Mouse (Mus musculus) embryonic facial prominence, embryonic 11.5 days (tissue): ENCODE data around the gene Trub1. TPM values are rescaled to one million over a fixed set of nuclear protein-coding genes. Genes with fewer than 3 reads are reported as not detected.

ENCODE experiments used
- ATAC-seq: fragments of 200-750 bp; cut with Nextera tagmentation; replicated peaks from 2 replicates; pipeline ENCODE4 v1.8.0; 2017; ENCODE audit warnings: low read depth; ENCODE audit not compliant: insufficient number of reproducible peaks, low FRiP score, low TSS enrichment
- DNase-seq: peaks from one replicate; pipeline ENCODE4 v3.0.0-alpha.2; 2015; ENCODE audit warnings: low spot score
- H3K27ac ChIP-seq: fragments of 300-500 bp; sonication (generic); replicated peaks from 2 replicates; pipeline ENCODE4 v1.5.1; 2014; ENCODE audit warnings: mild to moderate bottlenecking, low read depth, low read length, control low read depth
- H3K27me3 ChIP-seq: fragments of 300-500 bp; sonication (generic); 2 replicates; pipeline ENCODE4 v1.6.1; 2014; ENCODE audit warnings: mild to moderate bottlenecking, low read length, moderate library complexity, mixed read lengths; ENCODE audit not compliant: control insufficient read depth, insufficient read depth
- H3K36me3 ChIP-seq: fragments of 300-500 bp; sonication (generic); replicated peaks from 2 replicates; pipeline ENCODE4 v1.6.1; 2014; ENCODE audit warnings: low read depth, mild to moderate bottlenecking, low read length, moderate library complexity, mixed read lengths; ENCODE audit not compliant: control insufficient read depth, insufficient read depth
- H3K4me1 ChIP-seq: fragments of 300-500 bp; sonication (generic); 2 replicates; pipeline ENCODE4 v1.6.1; 2014; ENCODE audit warnings: low read length, mixed read lengths; ENCODE audit not compliant: control insufficient read depth, insufficient read depth
- H3K4me2 ChIP-seq: fragments of 300-500 bp; sonication (generic); 2 replicates; pipeline ENCODE4 v1.6.1; 2014; ENCODE audit warnings: low read depth, mild to moderate bottlenecking, control low read depth, low read length, moderate library complexity
- H3K4me3 ChIP-seq: fragments of 300-500 bp; sonication (generic); 2 replicates; pipeline ENCODE4 v1.5.1; 2014; ENCODE audit warnings: low read depth, low read length, control low read depth
- H3K9ac ChIP-seq: fragments of 300-500 bp; sonication (generic); replicated peaks from 2 replicates; pipeline ENCODE4 v1.6.1; 2014; ENCODE audit warnings: mild to moderate bottlenecking, control low read depth, low read length
- H3K9me3 ChIP-seq: fragments of 300-500 bp; sonication (generic); replicated peaks from 2 replicates; pipeline ENCODE4 v1.6.1; 2016; ENCODE audit warnings: mild to moderate bottlenecking, low read length, inconsistent platforms, mixed read lengths; ENCODE audit not compliant: control insufficient read depth
- WGBS: fragments of 180-500 bp; shearing (Covaris S2); extraction: QIAGEN DNeasy Blood & Tissue Kit; methylation state at CpG from one replicate; pipeline ENCODE4 v1.1.7; 2014; 5-methylcytosine and 5-hydroxymethylcytosine counted together
- polyA plus RNA-seq: library from polyadenylated mRNA; unstranded; fragments of >200 nt; fragmentation: Nextera tagmentation; extraction: Ambion mirVana; gene quantifications from 2 replicates; pipeline ENCODE4 v1.2.1, GENCODE M21; 2014

Trub1 gene
- polyA plus RNA-seq, 1 experiment from 2014 or later: 24.2 TPM

DNA sequence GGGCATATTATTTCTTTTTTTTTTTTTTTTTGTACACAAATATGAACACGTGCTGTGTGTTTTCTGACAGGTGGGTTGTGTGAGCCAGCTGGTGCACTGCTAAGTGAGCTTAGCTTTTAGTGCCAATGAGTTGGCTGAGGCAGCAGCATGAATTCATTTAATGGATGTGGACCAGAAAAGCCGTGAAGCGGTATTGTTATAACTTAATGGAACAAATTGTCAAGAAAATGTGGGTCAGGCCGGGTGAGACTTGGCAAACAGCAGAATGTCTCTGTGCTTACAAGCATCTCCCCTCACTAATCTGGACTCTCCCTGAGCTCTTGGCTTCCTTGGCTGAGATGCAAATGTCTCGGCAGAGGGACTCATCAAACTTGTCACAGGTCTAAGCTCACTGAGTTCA lies 7.7 kb upstream of the Trub1 start:
- ATAC-seq: no peak
- Histone ChIP-seq H3K9ac (no peak overlapping the region), H3K9me3 (no peaks in the 10 kb centered on the region), H3K27ac (no peak overlapping the region), H3K27me3 (no peaks in the 10 kb centered on the region), H3K36me3 (no peaks in the 10 kb centered on the region), H3K4me3 (no peak overlapping the region), H3K4me1 (no peaks in the 10 kb centered on the region), H3K4me2 (no peak overlapping the region)
- WGBS: 63% methylated on average over 5 of the region's 5 CpGs
- DNase-seq: no peak

DNA sequence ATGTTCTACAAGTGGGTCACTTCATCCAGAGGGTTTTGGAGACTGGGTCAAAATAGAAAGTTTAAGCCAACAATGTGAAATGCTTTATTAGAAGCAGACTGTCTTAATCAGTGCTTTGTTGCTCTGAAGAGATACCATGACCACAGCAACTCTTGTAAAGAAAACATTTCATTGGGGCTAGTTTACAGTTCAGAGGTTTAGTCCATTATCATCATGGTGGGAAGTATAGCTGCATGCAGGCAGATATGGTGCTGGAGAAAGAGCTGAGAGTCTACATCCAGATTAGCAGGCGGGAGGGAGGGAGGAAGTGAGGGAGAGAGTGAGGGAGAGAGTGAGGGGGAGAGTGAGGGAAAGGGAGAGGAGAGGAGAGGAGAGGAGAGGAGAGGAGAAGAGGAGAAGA lies 1.9 kb upstream of the Trub1 start:
- Histone ChIP-seq H3K4me1 (no peaks in the 10 kb centered on the region; the same call in 1 of the 2 replicates), H3K27me3 (no peaks in the 10 kb centered on the region), H3K9ac (no peak overlapping the region), H3K4me2 (no peak overlapping the region), H3K9me3 (no peaks in the 10 kb centered on the region), H3K27ac (no peak overlapping the region), H3K36me3 (no peaks in the 10 kb centered on the region), H3K4me3 (no peak overlapping the region)
- DNase-seq: no peak
- WGBS: 62% methylated on average over 1 of the region's 1 CpGs
- ATAC-seq: no peak

GRCm38 (mm10) chr19:57451762-57452161 lies 950 bp upstream of the Trub1 start:
- no peak overlapping the region for H3K4me3 ChIP-seq
- no peaks in the 10 kb centered on the region for H3K27me3 ChIP-seq
- no peak overlapping the region for H3K27ac ChIP-seq
- H3K9ac ChIP-seq: no peak overlapping the region
- H3K9me3 ChIP-seq: no peaks in the 10 kb centered on the region
- H3K4me1 ChIP-seq: no peaks in the 10 kb centered on the region; the same call in 1 of the 2 replicates
- H3K36me3 ChIP-seq: no peaks in the 10 kb centered on the region
- WGBS: 82% methylated on average over 4 of the region's 4 CpGs
- H3K4me2 ChIP-seq: no peak overlapping the region
- DNase-seq (no peak), ATAC-seq (no peak)

- 9% methylated on average over 6 of the region's 6 CpGs for WGBS
- DNase-seq (peak; percentile 14), ATAC-seq (no peak)
- Histone ChIP-seq H3K9me3 (no peaks in the 10 kb centered on the region), H3K27ac (no peak overlapping the region), H3K9ac (peak overlapping the region; percentile 81), H3K4me3 (peak overlapping the region; percentile 67), H3K36me3 (no peaks in the 10 kb centered on the region), H3K4me2 (peak overlapping the region; percentile 58), H3K4me1 (no peaks in the 10 kb centered on the region; the same call in 1 of the 2 replicates), H3K27me3 (no peaks in the 10 kb centered on the region)
These were observed 497 bp downstream of the Trub1 start for GRCm38 (mm10) chr19:57453218-57453600.

- Histone ChIP-seq H3K27ac (no peak overlapping the region), H3K9me3 (no peaks in the 10 kb centered on the region), H3K4me2 (no peak overlapping the region), H3K9ac (no peak overlapping the region), H3K36me3 (no peaks in the 10 kb centered on the region), H3K4me1 (no peaks in the 10 kb centered on the region; the same call in 1 of the 2 replicates), H3K27me3 (no peaks in the 10 kb centered on the region), H3K4me3 (no peak overlapping the region)
- DNase-seq (no peak), ATAC-seq (no peak)
- WGBS: 95% methylated on average over 25 of the region's 25 CpGs
These were observed 2.7 kb downstream of the Trub1 start for GRCm38 (mm10) chr19:57455286-57455960.

DNA sequence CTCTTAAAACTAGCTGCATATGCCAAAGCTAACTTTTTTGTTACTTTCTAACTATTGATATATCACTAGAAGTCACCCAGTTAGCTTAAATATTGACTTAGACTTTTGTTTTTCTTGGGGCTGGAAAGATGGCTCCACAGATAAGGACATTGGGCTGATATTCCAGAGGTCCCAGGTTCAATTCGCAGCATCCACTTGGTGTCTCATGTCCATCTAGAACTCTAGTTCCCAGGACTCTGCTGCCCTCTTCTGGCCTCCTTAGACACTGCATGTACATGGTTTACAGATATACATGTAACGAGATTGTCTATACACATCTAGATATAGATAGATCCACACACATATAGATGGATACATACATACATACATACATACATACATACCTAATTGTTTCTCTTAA lies 4.4 kb downstream of the Trub1 start:
- Histone ChIP-seq H3K4me1 (no peaks in the 10 kb centered on the region; the same call in 1 of the 2 replicates), H3K9me3 (no peaks in the 10 kb centered on the region), H3K4me3 (no peak overlapping the region), H3K27me3 (no peaks in the 10 kb centered on the region), H3K27ac (no peak overlapping the region), H3K36me3 (no peaks in the 10 kb centered on the region), H3K4me2 (no peak overlapping the region), H3K9ac (no peak overlapping the region)
- ATAC-seq (no peak), DNase-seq (peak; percentile 63)
- WGBS: 74% methylated on average over 2 of the region's 2 CpGs

DNA sequence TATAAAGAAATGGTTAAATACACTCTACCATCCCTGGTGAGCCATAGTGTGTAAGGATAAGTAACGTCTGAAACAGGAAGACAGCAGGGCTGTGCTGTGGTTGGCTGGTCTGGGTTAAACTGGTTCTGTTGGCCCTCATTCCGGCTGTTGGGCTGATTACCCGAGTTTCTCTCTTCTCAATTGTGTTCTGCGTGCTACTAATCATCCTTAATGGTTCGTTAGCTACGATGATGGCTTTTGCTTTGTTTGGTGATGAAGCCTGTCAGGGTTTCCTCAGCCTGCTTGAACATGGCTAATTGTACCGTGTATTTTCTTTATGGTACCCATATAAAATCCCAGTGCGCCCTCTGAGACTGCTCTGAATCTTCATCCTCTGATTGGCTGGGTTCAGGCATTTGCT lies 11.0 kb downstream of the Trub1 start:
- Histone ChIP-seq H3K4me2 (no peak overlapping the region), H3K27me3 (no peaks in the 10 kb centered on the region), H3K9me3 (no peaks in the 10 kb centered on the region), H3K4me1 (no peaks in the 10 kb centered on the region), H3K4me3 (no peak overlapping the region), H3K36me3 (no peaks in the 10 kb centered on the region), H3K27ac (no peak overlapping the region), H3K9ac (no peak overlapping the region)
- DNase-seq (no peak), ATAC-seq (no peak)
- WGBS: 84% methylated on average over 8 of the region's 8 CpGs

GRCm38 (mm10) chr19:57465742-57466141 lies 13.0 kb downstream of the Trub1 start:
- Histone ChIP-seq H3K4me1 (no peaks in the 10 kb centered on the region), H3K27ac (no peak overlapping the region), H3K9ac (no peak overlapping the region), H3K9me3 (no peaks in the 10 kb centered on the region), H3K4me2 (no peak overlapping the region), H3K36me3 (no peaks in the 10 kb centered on the region), H3K4me3 (no peak overlapping the region), H3K27me3 (no peaks in the 10 kb centered on the region)
- ATAC-seq (no peak), DNase-seq (no peak)
- 92% methylated on average over 7 of the region's 7 CpGs for WGBS
